In the genomic region with DNA sequence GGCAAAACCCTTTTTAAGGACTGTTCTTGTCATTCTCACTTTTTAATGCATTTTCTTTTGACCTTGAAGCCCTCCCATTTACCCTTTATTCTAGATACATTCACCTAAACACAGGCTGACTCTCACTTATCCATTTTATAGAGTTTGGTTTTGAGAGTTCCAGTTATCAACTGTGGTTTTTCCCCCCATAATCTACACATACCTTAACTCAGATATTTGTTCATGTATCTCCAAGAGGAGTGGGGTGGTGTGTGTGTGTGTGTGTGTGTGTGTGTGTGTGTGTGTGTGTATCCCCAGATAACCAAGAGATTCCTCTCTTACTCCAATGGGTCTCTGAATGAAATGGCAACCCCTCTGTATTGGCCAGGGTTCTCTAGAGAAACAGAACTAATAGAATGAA, we compare ENCODE assay signal across 25 mouse cellular contexts. TPM values are rescaled to one million over a fixed set of nuclear protein-coding genes. Genes with fewer than 3 reads are reported as not detected.
A peak's percentile ranks its signal among the peaks of the same experiment; 100 is the strongest.
DNase-seq lines count a peak whose midpoint lies in the region; ATAC-seq and TF ChIP-seq lines count a peak whose summit lies in the region.
"Had no signal": no experiment of that assay in that cellular context is flagged by ENCODE, and none has a peak within 500 bp of the region (broad histone marks: within the 10 kb centered on the region; RNA-seq: fewer than 3 reads in every experiment).

No protein-coding gene starts in this region.

- H3K9me3 ChIP-seq in liver, embryonic 11.5 days (ENCODE audit: control insufficient read depth, low read length), result no peaks in the 10 kb centered on the region
- no peaks in the 10 kb centered on the region for H3K9me3 ChIP-seq in liver, embryonic 12.5 days (replicated peaks)
- H3K9me3 ChIP-seq in liver, postnatal 0 days (ENCODE audit: low read length), result no peaks in the 10 kb centered on the region
- H3K9me3 ChIP-seq: embryonic facial prominence, embryonic 12.5 days; forebrain, embryonic 13.5 days; hindbrain, embryonic 10.5 days; neural tube, embryonic 12.5 days had no signal

- no peak for TF ChIP-seq POLR2A in cerebellum, adult 2 months (IDR thresholded peaks at IDR 0.05; ENCODE audit: borderline replicate concordance, insufficient read depth, low read length)

- TF ChIP-seq EP300 in liver, postnatal 0 days (IDR thresholded peaks at IDR 0.05; ENCODE audit: low read depth), result no peak

- no peak for ATAC-seq in liver, embryonic 11.5 days (replicated peaks; ENCODE audit: low FRiP score)
- peak; percentile 35; the same call in 1 of the 2 replicates for ATAC-seq in liver, embryonic 12.5 days
- ATAC-seq in liver, postnatal 0 days, result no peak
- ATAC-seq: forebrain, embryonic 13.5 days; hindbrain, embryonic 16.5 days; midbrain, embryonic 16.5 days had no signal

- no peaks in the 10 kb centered on the region for H3K36me3 ChIP-seq in liver, embryonic 11.5 days (ENCODE audit: control insufficient read depth, insufficient read depth, low read length)
- H3K36me3 ChIP-seq in liver, embryonic 12.5 days, result no peaks in the 10 kb centered on the region
- H3K36me3 ChIP-seq in liver, postnatal 0 days (replicated peaks; ENCODE audit: insufficient read depth, low read length), result no peaks in the 10 kb centered on the region
- H3K36me3 ChIP-seq: embryonic facial prominence, embryonic 12.5 days; hindbrain, embryonic 10.5 days; neural tube, embryonic 12.5 days had no signal

- H3K27me3 ChIP-seq in liver, embryonic 11.5 days (replicated peaks; ENCODE audit: control insufficient read depth, insufficient read depth, low read length), result no peaks in the 10 kb centered on the region
- H3K27me3 ChIP-seq in liver, embryonic 12.5 days (replicated peaks), result no peaks in the 10 kb centered on the region
- H3K27me3 ChIP-seq in liver, postnatal 0 days (ENCODE audit: insufficient read depth, low read length), result no peaks in the 10 kb centered on the region; the same call in 1 of the 2 replicates
- no peaks in the 10 kb centered on the region for H3K27me3 ChIP-seq in cerebellum, adult 2 months (ENCODE audit: control insufficient read depth, insufficient read depth, low read length)
- H3K27me3 ChIP-seq: embryonic facial prominence, embryonic 12.5 days; forebrain, embryonic 13.5 days; neural tube, embryonic 12.5 days had no signal

- H3K27ac ChIP-seq in liver, embryonic 11.5 days (ENCODE audit: low read depth, low read length), result peak overlapping the region; percentile 62
- peak overlapping the region; percentile 73 for H3K27ac ChIP-seq in liver, embryonic 12.5 days
- 0 out of 2 replicates have a peak overlapping the region, but pooled peaks have one; percentile 8 for H3K27ac ChIP-seq in liver, postnatal 0 days (ENCODE audit: low read depth)
- H3K27ac ChIP-seq in cerebellum, adult 2 months (ENCODE audit: insufficient read depth, low read length), result no peak overlapping the region
- H3K27ac ChIP-seq: embryonic facial prominence, embryonic 12.5 days; forebrain, embryonic 13.5 days; hindbrain, embryonic 10.5 days; neural tube, embryonic 12.5 days had no signal

- peak overlapping the region; percentile 22 for H3K4me3 ChIP-seq in liver, embryonic 11.5 days (ENCODE audit: low read depth, low read length)
- H3K4me3 ChIP-seq in liver, embryonic 12.5 days, result peak overlapping the region; percentile 39
- H3K4me3 ChIP-seq in liver, postnatal 0 days (ENCODE audit: low read depth, low read length), result no peak overlapping the region
- H3K4me3 ChIP-seq in cerebellum, adult 2 months (replicated peaks; ENCODE audit: insufficient read depth, low read depth, low read length), result no peak overlapping the region
- H3K4me3 ChIP-seq: embryonic facial prominence, embryonic 12.5 days; forebrain, embryonic 13.5 days; hindbrain, embryonic 10.5 days; neural tube, embryonic 12.5 days had no signal

- no peak for TF ChIP-seq CTCF in liver, postnatal 0 days (IDR thresholded peaks at IDR 0.05; ENCODE audit: low read depth)
- no peak for TF ChIP-seq CTCF in cerebellum, adult 2 months (IDR thresholded peaks at IDR 0.05; ENCODE audit: borderline replicate concordance, insufficient read depth, low read depth, low read length)

- H3K4me2 ChIP-seq in liver, embryonic 11.5 days, result peak overlapping the region; percentile 53
- peak overlapping the region; percentile 63 for H3K4me2 ChIP-seq in liver, embryonic 12.5 days
- peak overlapping the region; percentile 46 for H3K4me2 ChIP-seq in liver, postnatal 0 days (ENCODE audit: low read depth, low read length)
- H3K4me2 ChIP-seq: embryonic facial prominence, embryonic 12.5 days; forebrain, embryonic 13.5 days; lung, embryonic 14.5 days; midbrain, embryonic 11.5 days; neural tube, embryonic 12.5 days had no signal

- DNase-seq in liver, embryonic 11.5 days (ENCODE audit: low spot score), result no peak
- DNase-seq in liver (no peak), adipocyte (ENCODE audit: low spot score) (no peak)
- DNase-seq in liver, postnatal 0 days, result no peak
- no peak for DNase-seq in cerebellum, adult 2 months
- DNase-seq in neural tube, embryonic 10.5 days (ENCODE audit: extremely low spot score, low spot score), result no peak
- DNase-seq: adrenal gland, adult 8-10 months; cerebellum, adult 11 months; cerebellum, adult 9-11 months; embryo, embryonic 11 days; gastrocnemius, postnatal 10 days; heart, postnatal 14 days; kidney, adult 18-20 months; left cerebral cortex, postnatal 4 days; lung, embryonic 14.5 days; lung, postnatal 14 days; thymus, postnatal 14 days had no signal

- peaks cover 8% of the 10 kb centered on the region; the same call in 1 of the 2 replicates for H3K4me1 ChIP-seq in liver, embryonic 11.5 days (replicated peaks; ENCODE audit: control insufficient read depth, insufficient read depth, low read length)
- H3K4me1 ChIP-seq in liver, embryonic 12.5 days, result peaks cover 35% of the 10 kb centered on the region
- H3K4me1 ChIP-seq in liver, postnatal 0 days (ENCODE audit: insufficient read depth), result no peaks in the 10 kb centered on the region
- no peaks in the 10 kb centered on the region for H3K4me1 ChIP-seq in cerebellum, adult 2 months (ENCODE audit: control insufficient read depth, insufficient read depth, low read length)
- H3K4me1 ChIP-seq: forebrain, embryonic 13.5 days; hindbrain, embryonic 10.5 days; neural tube, embryonic 12.5 days had no signal

- no peak overlapping the region; the same call in 1 of the 2 replicates for H3K9ac ChIP-seq in liver, embryonic 11.5 days (ENCODE audit: low read depth, low read length)
- H3K9ac ChIP-seq in liver, embryonic 12.5 days, result peak overlapping the region; percentile 48; the same call in 1 of the 2 replicates
- H3K9ac ChIP-seq in liver, postnatal 0 days (replicated peaks), result no peak overlapping the region
- H3K9ac ChIP-seq: embryonic facial prominence, embryonic 12.5 days; forebrain, embryonic 13.5 days; lung, embryonic 14.5 days; neural tube, embryonic 12.5 days had no signal

RNA-seq across cellular contexts. Expression of a gene that starts 13.4 kb away (rescaled TPM):
- polyA plus RNA-seq in liver, embryonic 11.5 days (2014; fragmentation: Nextera tagmentation; extraction: Ambion mirVana), result 10.0 and 10.1 TPM in 2 replicates
- polyA plus RNA-seq in liver, embryonic 12.5 days (2016; fragmentation: Nextera tagmentation; extraction: Ambion mirVana), result 6.8 and 7.0 TPM in 2 replicates
- polyA plus RNA-seq in liver, postnatal 0 days (2015; fragmentation: Nextera tagmentation; extraction: Ambion mirVana), result 6.0 and 7.5 TPM in 2 replicates
- 19.2 and 21.5 TPM in 2 replicates for polyA plus RNA-seq in cerebellum, adult 2 months (2012; rRNA removed)

Comparison
In these comparisons a context has a peak if more than half of its experiments do, and no peak if none do; other contexts are left out.
1. H3K4me3 ChIP-seq: peak in liver, embryonic 11.5 days (single experiment) and liver, embryonic 12.5 days (single experiment); none in liver, postnatal 0 days (single experiment) and cerebellum, adult 2 months (single experiment).
2. Peak in every context shown above with its lines, with median percentiles within 50 percentile points of each other: H3K4me2 ChIP-seq.